Mouse (Mus musculus) kidney, adult 2 months (tissue): ENCODE measurements at regions not wholly inside any gene's neighbourhood (a gene's known extent, or its start where the extent isn't known, plus 50 kb on each side); places are given as distances from the start of the nearest gene placed in this dataset.
A peak's percentile ranks its signal among the peaks of the same experiment; 100 is the strongest.

Experiments
- DNase-seq: peaks from one replicate; pipeline ENCODE4 v3.0.0; 2021
- H3K27ac ChIP-seq: fragments of 200-500 bp; 2 replicates; pipeline ENCODE4 v1.5.1; 2012; ENCODE audit warnings: low read depth, low read length, control low read depth, inconsistent platforms; ENCODE audit not compliant: insufficient read depth
- H3K27me3 ChIP-seq: fragments of 200-500 bp; replicated peaks from 2 replicates; pipeline ENCODE4 v1.6.1; 2012; ENCODE audit warnings: mild to moderate bottlenecking, moderate library complexity, low read length, inconsistent platforms; ENCODE audit not compliant: control insufficient read depth, insufficient read depth
- H3K36me3 ChIP-seq: fragments of 200-500 bp; 2 replicates; pipeline ENCODE4 v1.6.1; 2012; ENCODE audit warnings: mild to moderate bottlenecking, moderate library complexity, low read length, inconsistent platforms; ENCODE audit not compliant: control insufficient read depth, insufficient read depth
- H3K4me1 ChIP-seq: fragments of 200-500 bp; 2 replicates; pipeline ENCODE4 v1.6.1; 2011; ENCODE audit warnings: low read length; ENCODE audit not compliant: control insufficient read depth, insufficient read depth
- H3K4me3 ChIP-seq: fragments of 200-500 bp; 2 replicates; pipeline ENCODE4 v1.5.1; 2011; ENCODE audit warnings: mild to moderate bottlenecking, low read depth, low read length, control low read depth; ENCODE audit not compliant: insufficient read depth
- CTCF ChIP-seq: fragments of 200-500 bp; conservative IDR thresholded peaks from 2 replicates; pipeline ENCODE4 v1.5.1; 2011; ENCODE audit warnings: low read depth, mild to moderate bottlenecking, control low read depth, low read length, moderate library complexity, mixed read lengths; ENCODE audit not compliant: insufficient read depth, insufficient read length
- POLR2A ChIP-seq: fragments of 200-500 bp; IDR thresholded peaks from one replicate; pipeline ENCODE4 v1.6.1; 2011; ENCODE audit warnings: low read depth, low read length, control low read depth
- WGBS: fragments of 180-500 bp; shearing (Covaris S2); methylation state at CpG from one replicate; pipeline ENCODE4 v1.1.7; 2018; 5-methylcytosine and 5-hydroxymethylcytosine counted together

- Histone ChIP-seq H3K36me3 (no peaks in the 10 kb centered on the region), H3K4me3 (no peak overlapping the region), H3K4me1 (no peaks in the 10 kb centered on the region), H3K27me3 (no peaks in the 10 kb centered on the region; the same call in 1 of the 2 replicates), H3K27ac (no peak overlapping the region)
- WGBS, result 86% methylated on average over 2 of the region's 2 CpGs
- no peak for DNase-seq
- TF ChIP-seq POLR2A (no peak), CTCF (no peak)
Observed at GRCm38 (mm10) chr6:143620583-143620982, 453.6 kb downstream of the Etnk1 start.

GRCm38 (mm10) chr6:143622161-143622560 is 455.1 kb downstream of the Etnk1 start:
- H3K36me3 ChIP-seq, result no peaks in the 10 kb centered on the region
- WGBS, result 75% methylated on average over 2 of the region's 2 CpGs
- no peaks in the 10 kb centered on the region; the same call in 1 of the 2 replicates for H3K27me3 ChIP-seq
- no peak for TF ChIP-seq CTCF
- no peak for TF ChIP-seq POLR2A
- H3K4me3 ChIP-seq, result no peak overlapping the region
- no peaks in the 10 kb centered on the region for H3K4me1 ChIP-seq
- no peak for DNase-seq
- H3K27ac ChIP-seq, result no peak overlapping the region

DNA sequence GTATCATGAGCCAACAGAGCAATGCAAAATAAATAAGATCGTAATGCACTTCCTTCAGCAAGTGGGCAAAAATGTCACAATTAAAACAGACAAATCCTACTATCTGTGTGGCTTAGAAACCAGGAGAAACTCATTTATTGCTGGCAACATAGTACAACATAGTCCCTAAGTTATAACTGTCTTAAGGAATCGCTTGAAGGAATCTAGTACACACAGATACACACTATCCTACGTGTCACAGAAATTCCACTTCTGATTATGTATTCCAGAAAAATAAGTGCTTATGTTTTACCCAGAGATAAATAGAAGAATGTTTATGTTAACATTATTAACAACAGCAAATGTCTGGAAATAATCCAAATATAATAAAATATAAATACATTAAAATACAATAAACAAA is 457.9 kb downstream of the Etnk1 start:
- no peak for DNase-seq
- no peaks in the 10 kb centered on the region; the same call in 1 of the 2 replicates for H3K27me3 ChIP-seq
- no peaks in the 10 kb centered on the region for H3K36me3 ChIP-seq
- 87% methylated on average over 3 of the region's 3 CpGs for WGBS
- no peak overlapping the region for H3K27ac ChIP-seq
- no peaks in the 10 kb centered on the region for H3K4me1 ChIP-seq
- H3K4me3 ChIP-seq, result no peak overlapping the region
- no peak for TF ChIP-seq CTCF
- no peak for TF ChIP-seq POLR2A

- Histone ChIP-seq H3K4me3 (no peak overlapping the region), H3K27me3 (no peaks in the 10 kb centered on the region), H3K36me3 (no peaks in the 10 kb centered on the region), H3K4me1 (peaks cover 5% of the 10 kb centered on the region; the same call in 1 of the 2 replicates), H3K27ac (no peak overlapping the region)
- DNase-seq, result peak; percentile 2
- TF ChIP-seq CTCF, result no peak
- TF ChIP-seq POLR2A, result no peak
- 48% methylated on average over 7 of the region's 7 CpGs for WGBS
Observed at GRCm38 (mm10) chr6:143631581-143631980, 464.6 kb downstream of the Etnk1 start.

DNA sequence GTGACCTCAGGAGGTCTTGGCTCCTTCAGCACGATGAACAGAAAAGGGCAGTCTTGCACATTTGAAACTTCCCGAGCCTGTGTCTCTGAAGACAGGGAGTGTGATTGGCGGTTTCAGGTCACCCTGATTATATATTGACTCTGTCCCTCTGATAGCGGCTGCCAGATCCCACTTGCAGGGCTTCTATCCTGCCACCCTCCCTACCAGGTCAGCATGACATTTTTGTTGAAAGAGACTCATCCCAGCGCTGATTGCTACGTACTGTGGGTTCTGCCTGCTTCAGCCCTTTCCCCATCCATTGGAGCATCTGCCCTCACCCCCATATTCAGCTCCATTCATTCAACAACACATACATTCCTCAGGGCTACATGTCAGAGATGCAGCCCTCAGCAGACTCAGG is 466.7 kb downstream of the Etnk1 start:
- 61% methylated on average over 6 of the region's 6 CpGs for WGBS
- DNase-seq, result peak; percentile 17
- no peak for TF ChIP-seq CTCF
- no peak for TF ChIP-seq POLR2A
- H3K27me3 ChIP-seq, result no peaks in the 10 kb centered on the region
- peaks cover 5% of the 10 kb centered on the region; the same call in 1 of the 2 replicates for H3K4me1 ChIP-seq
- H3K4me3 ChIP-seq, result no peak overlapping the region
- no peak overlapping the region for H3K27ac ChIP-seq
- no peaks in the 10 kb centered on the region for H3K36me3 ChIP-seq

DNA sequence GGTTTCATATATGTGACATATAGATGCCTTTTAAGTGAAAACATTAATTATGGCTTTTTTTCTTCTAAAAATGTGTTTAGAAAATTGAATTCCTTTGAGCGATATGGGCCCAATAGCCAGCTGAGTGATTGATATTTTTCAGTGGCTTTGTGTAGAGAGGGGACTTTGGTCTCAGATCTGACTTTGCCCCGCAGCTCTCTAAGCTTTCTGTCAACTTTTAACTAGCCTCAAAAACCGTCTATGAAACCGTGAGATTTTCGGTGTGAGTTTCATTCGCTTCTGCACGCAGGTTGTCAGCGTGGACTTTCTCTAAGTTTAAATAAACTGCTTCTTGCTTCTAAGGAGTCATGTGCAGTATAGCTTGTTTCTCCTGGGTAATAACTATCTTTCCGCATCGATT is 467.3 kb downstream of the Etnk1 start:
- Histone ChIP-seq H3K4me3 (no peak overlapping the region), H3K36me3 (no peaks in the 10 kb centered on the region), H3K4me1 (peaks cover 5% of the 10 kb centered on the region; the same call in 1 of the 2 replicates), H3K27me3 (no peaks in the 10 kb centered on the region), H3K27ac (no peak overlapping the region)
- no peak for TF ChIP-seq POLR2A
- no peak for TF ChIP-seq CTCF
- WGBS, result 52% methylated on average over 10 of the region's 10 CpGs
- DNase-seq, result peak; percentile 72

GRCm38 (mm10) chr6:143635043-143635442 is 468.0 kb downstream of the Etnk1 start:
- Histone ChIP-seq H3K27me3 (no peaks in the 10 kb centered on the region), H3K27ac (no peak overlapping the region), H3K4me3 (no peak overlapping the region), H3K36me3 (no peaks in the 10 kb centered on the region), H3K4me1 (peaks cover 5% of the 10 kb centered on the region; the same call in 1 of the 2 replicates)
- TF ChIP-seq POLR2A (no peak), CTCF (no peak)
- 76% methylated on average over 2 of the region's 2 CpGs for WGBS
- DNase-seq, result peak; percentile 37
